Mouse (Mus musculus) thymus, adult 18-20 months (tissue): ENCODE measurements around the gene 1600002K03Rik.

Source experiments
- DNase-seq, 2 experiments: peaks; one replicate each; pipeline ENCODE4 v3.0.0; 2022; ENCODE audit warnings: mixed read lengths in 2 of 2

The 1600002K03Rik gene

GRCm38 (mm10) chr10:80168038-80168661 lies 4.6 kb upstream of the 1600002K03Rik start:
- DNase-seq, result peak; percentile 79 to 85

- DNase-seq, result no peak
Measured at GRCm38 (mm10) chr10:80169070-80169469, 3.7 kb upstream of the 1600002K03Rik start.

- no peak for DNase-seq
Measured at GRCm38 (mm10) chr10:80169651-80170050, 3.1 kb upstream of the 1600002K03Rik start.

GRCm38 (mm10) chr10:80170052-80170451 lies 2.7 kb upstream of the 1600002K03Rik start:
- DNase-seq, result no peak

GRCm38 (mm10) chr10:80170601-80171021 lies 2.1 kb upstream of the 1600002K03Rik start:
- no peak for DNase-seq

- no peak for DNase-seq
Measured at GRCm38 (mm10) chr10:80171252-80171651, 1.5 kb upstream of the 1600002K03Rik start.

GRCm38 (mm10) chr10:80171760-80172526 lies 801 bp upstream of the 1600002K03Rik start:
- no peak for DNase-seq

GRCm38 (mm10) chr10:80173358-80173757 lies 614 bp downstream of the 1600002K03Rik start:
- no peak for DNase-seq

- DNase-seq, result no peak
Measured at GRCm38 (mm10) chr10:80173955-80174640, 1.4 kb downstream of the 1600002K03Rik start.

- no peak for DNase-seq
Measured at GRCm38 (mm10) chr10:80174705-80175104, 2.0 kb downstream of the 1600002K03Rik start.

- no peak for DNase-seq
Measured at GRCm38 (mm10) chr10:80175536-80176269, 3.0 kb downstream of the 1600002K03Rik start.

- DNase-seq, result no peak
Measured at GRCm38 (mm10) chr10:80176270-80176834, 3.6 kb downstream of the 1600002K03Rik start.

GRCm38 (mm10) chr10:80177441-80178279 lies 4.9 kb downstream of the 1600002K03Rik start:
- DNase-seq, result no peak

GRCm38 (mm10) chr10:80179068-80180051 lies 6.6 kb downstream of the 1600002K03Rik start, which contains the start of gene Efna2:
Gene Efna2, plus strand, starts transcription at chr10:80179482.
- DNase-seq, result no peak

GRCm38 (mm10) chr10:80180288-80180687 lies 7.5 kb downstream of the 1600002K03Rik start:
- no peak for DNase-seq

GRCm38 (mm10) chr10:80180823-80181222 lies 8.1 kb downstream of the 1600002K03Rik start:
- DNase-seq, result no peak

GRCm38 (mm10) chr10:80182547-80182946 lies 9.8 kb downstream of the 1600002K03Rik start:
- DNase-seq, result no peak

- DNase-seq, result no peak
Measured at GRCm38 (mm10) chr10:80186649-80187048, 13.9 kb downstream of the 1600002K03Rik start.

GRCm38 (mm10) chr10:80187739-80188138 lies 15.0 kb downstream of the 1600002K03Rik start:
- DNase-seq, result no peak

- DNase-seq, result no peak
Measured at GRCm38 (mm10) chr10:80188453-80189024, 15.8 kb downstream of the 1600002K03Rik start.
